Mouse (Mus musculus): ENCODE results near the gene Rmdn2.

DNA sequence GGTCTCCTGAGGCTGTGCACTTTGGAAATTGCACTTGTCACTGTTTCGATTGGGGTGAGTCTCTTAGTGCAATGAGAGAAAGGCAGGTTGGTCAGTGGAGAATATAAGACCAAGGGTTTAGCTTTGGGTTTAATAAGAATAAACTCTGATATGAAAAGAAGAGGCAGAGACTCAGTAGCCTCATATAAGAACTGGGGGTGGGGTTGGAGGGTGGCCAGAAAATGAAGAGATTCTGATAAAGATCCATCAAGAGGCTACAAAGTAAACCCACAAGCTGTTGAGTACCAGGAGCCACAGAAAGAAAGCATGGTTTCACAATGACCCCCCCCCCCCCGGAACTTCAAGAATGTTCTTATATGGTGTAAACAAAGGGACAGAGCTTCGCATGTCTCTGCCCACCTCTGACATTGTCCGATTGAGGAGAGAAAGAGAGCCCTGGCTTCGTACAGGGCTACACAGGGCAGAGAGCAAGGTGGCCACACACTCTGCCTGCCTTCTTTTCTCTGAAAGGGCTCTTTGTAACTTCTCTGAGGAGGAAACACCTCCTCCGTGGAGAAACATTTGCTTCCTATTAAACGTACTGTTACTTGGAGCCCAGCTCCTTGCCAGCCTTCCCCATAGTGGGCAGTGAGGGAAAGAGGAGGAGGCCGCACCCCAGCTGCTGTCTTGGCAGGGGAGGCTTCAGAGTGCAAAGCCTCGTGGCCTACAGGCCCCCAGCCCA is 46.3 kb upstream of the Rmdn2 start:
- no peak for TF ChIP-seq POLR2A (IDR thresholded peaks at IDR 0.05; ENCODE audit: borderline replicate concordance, low read depth, low read length)
- no peak for TF ChIP-seq CTCF (IDR thresholded peaks at IDR 0.05; ENCODE audit: low read depth, low read length)

Data from bone marrow macrophage, adult 2 months (primary cell).